Mouse (Mus musculus): ENCODE data around the gene Shank2.

The Shank2 gene

DNA sequence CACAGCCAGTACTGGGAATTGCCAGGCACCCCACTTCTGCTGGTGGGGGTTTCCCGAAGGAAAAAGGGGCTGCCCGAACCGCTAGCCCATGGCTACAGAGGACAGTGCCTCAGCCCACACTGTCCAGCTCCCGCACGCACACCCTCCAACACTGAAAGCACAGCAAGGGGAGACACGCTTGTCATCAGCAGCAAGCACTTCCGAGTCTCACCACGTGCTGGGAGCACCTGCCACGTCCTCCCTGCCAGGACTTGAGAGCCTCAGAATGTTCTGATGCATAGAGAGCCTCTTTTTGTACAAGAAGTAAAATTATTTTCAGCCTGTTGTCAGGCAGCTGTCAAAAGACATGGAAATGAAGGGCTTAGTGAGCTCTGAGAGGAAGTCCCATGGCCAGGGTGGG, 169.0 kb downstream of the Shank2 start:
- DNase-seq (ENCODE audit: low read depth), result no peak

- DNase-seq (ENCODE audit: low read depth), result no peak
Measured at GRCm38 (mm10) chr7:144173869-144174268, 172.1 kb downstream of the Shank2 start.

DNA sequence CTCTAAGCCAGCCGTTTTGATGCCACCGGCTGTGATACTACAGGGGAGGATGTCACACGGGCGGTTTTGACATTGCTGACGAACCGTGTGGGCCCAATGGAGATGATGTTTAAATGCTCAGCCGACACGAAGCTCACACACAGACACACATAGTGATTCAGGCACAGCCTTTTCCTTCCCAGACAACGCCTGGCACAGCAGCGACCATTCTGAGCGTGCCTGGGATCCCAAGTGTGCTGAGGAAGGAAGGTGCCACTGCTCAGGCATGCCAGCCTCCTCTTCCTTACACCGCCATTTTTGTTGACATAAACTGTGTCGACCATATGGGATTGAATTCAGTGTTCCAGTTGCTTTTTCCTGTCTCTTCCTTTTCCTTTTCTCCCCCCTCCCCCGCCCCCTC, 172.6 kb downstream of the Shank2 start:
- no peak for DNase-seq (ENCODE audit: low read depth)

GRCm38 (mm10) chr7:144175025-144175424, 173.3 kb downstream of the Shank2 start:
- DNase-seq (ENCODE audit: low read depth), result no peak

DNA sequence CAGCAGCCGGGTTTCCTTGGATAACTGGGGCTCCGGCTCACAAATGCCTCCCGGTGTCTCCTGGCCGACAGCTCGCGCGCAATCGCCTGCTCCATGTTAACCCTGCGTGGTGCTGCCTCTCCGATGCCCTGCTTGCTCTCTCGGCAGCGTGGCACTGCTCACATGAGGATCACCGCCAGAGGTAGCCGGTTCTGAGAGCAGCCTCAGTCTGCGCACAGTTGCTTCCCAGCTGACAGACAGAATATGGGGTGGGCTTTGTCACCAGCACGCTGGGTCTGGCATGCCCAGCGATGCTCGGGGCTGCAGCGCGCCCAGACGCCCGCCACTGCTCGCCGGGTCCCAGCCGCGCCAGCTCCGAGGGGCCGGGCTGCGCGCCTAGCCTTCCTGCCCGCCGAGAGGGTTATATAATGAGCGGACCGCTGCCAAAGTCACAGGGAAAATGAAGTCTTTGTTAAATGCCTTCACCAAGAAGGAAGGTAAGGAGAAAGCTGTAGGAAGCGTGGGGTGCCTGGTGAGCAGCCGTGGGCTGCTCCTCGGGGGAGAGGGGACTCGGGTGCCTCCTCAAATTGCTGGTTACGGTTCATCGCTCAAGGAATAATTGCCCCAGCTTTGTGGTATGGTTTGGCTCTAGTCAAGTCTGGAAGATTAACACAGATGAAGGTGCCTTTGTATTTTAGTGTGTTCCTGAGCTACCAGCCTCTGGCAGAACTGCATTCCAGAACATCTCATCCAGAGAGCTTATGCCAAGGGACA, 173.9 kb downstream of the Shank2 start:
- no peak for DNase-seq (ENCODE audit: low read depth)

- DNase-seq (ENCODE audit: low read depth), result no peak
Measured at GRCm38 (mm10) chr7:144176234-144176730, 174.6 kb downstream of the Shank2 start.

DNA sequence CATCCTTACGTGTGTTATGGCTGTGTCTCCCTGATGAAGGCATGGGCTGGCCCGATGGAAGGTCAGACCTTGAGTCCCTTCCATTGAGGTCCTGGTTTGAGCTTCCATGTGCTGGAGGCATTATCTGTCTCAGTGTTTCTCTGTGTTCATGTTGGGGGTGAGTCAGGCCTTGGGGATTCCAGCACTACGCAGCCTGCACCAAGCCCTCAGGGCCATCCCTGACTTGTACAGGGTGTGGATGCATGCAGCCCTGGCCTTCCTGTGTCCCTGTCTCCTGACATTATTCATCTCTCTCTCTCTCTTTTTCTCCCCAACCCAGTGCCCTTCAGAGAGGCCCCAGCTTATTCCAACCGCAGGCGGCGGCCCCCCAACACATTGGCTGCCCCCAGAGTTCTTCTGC, 177.7 kb downstream of the Shank2 start:
- no peak for DNase-seq (ENCODE audit: low read depth)

DNA sequence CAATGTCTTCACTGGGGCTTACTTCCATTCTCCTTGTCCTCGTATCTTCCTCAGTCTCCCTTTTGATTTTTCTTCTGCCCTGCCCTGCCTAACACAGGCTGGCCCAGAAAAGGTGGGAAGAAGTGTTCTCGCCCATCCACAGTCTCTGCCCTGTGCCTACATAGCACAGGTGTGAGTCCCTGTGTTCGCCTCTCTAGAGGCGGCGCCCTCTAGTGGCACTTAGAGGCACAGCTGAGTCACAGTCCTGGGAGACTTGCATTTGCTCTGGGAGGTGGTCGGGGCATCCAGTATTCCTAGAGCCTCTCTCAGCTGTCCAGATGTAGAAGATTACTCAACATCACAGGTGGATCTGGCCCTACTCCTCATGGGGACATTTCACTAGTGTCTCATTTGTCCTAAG, 179.2 kb downstream of the Shank2 start:
- peak; percentile 19 for DNase-seq (ENCODE audit: low read depth)

- no peak for DNase-seq (ENCODE audit: low read depth)
Measured at GRCm38 (mm10) chr7:144187869-144188430, 186.2 kb downstream of the Shank2 start.

GRCm38 (mm10) chr7:144189446-144189845, 187.7 kb downstream of the Shank2 start:
- DNase-seq (ENCODE audit: low read depth), result no peak

DNA sequence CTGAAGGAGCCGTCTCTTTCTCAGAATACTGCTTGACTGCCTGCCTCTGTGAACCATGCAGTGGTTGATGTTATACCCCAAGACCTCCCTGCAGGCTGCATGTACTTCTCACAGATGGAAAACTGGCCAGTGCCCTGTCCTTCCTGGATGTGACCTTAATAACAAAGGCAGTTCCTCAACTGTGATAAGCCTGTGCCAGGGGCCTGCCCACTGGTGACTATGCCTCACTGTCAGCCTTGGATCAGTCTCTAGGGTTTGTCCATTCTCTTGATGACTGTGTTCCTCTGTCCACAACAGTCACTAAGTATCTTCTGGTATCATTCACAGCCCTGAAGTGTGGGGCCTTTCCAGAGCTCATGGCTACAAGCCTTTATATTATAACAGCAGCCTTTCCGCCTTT, 196.8 kb downstream of the Shank2 start:
- DNase-seq (ENCODE audit: low read depth), result no peak

GRCm38 (mm10) chr7:144202017-144202682, 200.4 kb downstream of the Shank2 start:
- DNase-seq (ENCODE audit: low read depth), result no peak

GRCm38 (mm10) chr7:144204290-144204689, 202.6 kb downstream of the Shank2 start:
- DNase-seq (ENCODE audit: low read depth), result no peak

- DNase-seq (ENCODE audit: low read depth), result no peak
Measured at GRCm38 (mm10) chr7:144205161-144205560, 203.4 kb downstream of the Shank2 start.

- no peak for DNase-seq (ENCODE audit: low read depth)
Measured at GRCm38 (mm10) chr7:144205837-144206236, 204.1 kb downstream of the Shank2 start.

- no peak for DNase-seq (ENCODE audit: low read depth)
Measured at GRCm38 (mm10) chr7:144206254-144206653, 204.5 kb downstream of the Shank2 start.

DNA sequence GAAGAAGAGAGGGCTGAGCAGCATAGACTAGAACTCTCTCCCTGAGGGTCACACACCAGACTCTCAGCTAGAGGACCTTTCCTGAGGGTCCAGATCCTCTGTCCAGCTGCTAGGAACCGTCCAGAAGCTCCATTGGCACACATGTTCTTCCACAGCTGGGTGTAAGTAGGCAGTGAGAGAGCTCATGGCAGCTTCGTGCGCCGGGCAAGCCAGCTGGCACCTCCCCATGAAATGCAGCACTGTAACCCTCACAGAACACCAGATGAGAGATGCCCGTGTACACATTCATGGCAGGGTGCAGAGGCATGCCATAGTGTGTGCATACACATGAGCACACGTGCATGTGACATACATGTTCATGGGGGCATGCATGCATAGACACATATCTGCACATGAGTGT, 205.4 kb downstream of the Shank2 start:
- no peak for DNase-seq (ENCODE audit: low read depth)

DNA sequence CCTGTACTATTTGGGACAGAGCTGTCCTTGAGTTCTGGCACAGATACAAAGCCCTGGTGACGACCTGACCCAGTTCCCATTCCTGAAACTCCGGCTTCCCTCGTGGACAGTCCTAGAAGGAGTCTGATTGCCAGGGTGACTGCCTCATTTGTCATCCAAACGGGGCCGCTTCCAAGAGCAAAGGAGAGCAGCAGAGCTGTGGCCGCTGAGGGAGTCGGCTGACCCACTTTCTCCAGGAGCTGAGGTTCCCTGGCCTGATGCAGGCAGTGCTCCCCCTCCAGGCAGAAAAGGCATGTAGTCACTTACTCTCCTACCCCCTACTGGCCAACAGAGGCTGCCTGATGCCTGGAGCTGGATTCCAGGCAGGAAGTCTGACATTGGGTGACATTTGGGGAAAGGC, 206.1 kb downstream of the Shank2 start:
- no peak for DNase-seq (ENCODE audit: low read depth)

GRCm38 (mm10) chr7:144208628-144209027, 206.9 kb downstream of the Shank2 start:
- no peak for DNase-seq (ENCODE audit: low read depth)

- no peak for DNase-seq (ENCODE audit: low read depth)
Measured at GRCm38 (mm10) chr7:144210526-144210925, 208.8 kb downstream of the Shank2 start.

DNA sequence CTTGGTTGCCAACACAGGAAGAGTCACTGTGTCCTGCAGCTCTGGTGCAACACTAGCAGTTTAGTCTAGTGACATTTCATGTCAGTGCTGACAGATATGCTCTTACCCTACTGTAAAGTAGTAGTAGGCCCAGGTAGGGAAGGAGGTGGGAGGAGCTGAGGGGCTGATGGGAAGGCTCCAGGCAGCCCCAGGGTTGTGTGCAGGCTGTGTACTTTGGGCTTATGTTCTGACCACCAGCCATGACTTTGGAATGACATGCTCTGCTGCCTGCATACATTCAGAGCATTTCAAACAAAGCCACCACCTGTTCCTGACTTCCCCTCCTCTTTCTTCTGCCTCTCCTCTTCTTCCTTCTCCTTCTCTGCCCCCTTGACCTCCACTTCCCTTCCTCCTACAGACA, 211.0 kb downstream of the Shank2 start:
- no peak for DNase-seq (ENCODE audit: low read depth)

GRCm38 (mm10) chr7:144217192-144217591, 215.5 kb downstream of the Shank2 start:
- peak; percentile 4 for DNase-seq (ENCODE audit: low read depth)

- DNase-seq (ENCODE audit: low read depth), result no peak
Measured at GRCm38 (mm10) chr7:144228683-144229082, 227.0 kb downstream of the Shank2 start.
